In the genomic region with DNA sequence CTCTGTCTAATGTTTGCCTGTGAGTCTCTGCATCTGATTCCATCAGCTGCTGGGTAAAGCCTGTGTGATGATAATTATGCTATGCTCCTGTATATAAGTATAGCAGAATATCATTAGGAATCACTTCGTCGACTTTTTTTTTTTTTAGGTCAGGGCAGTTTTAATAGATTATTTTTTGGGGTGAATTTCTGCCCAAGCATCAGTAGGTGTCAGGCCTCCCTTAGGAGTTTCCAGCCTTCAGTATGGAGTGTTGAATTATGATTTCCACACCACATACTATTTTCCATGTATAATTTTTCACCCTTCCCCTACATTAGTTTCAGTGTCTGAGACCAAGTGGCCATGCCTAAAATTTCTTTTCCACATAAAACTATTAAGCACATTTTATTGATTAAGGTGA, we compare ENCODE assay signal across 1 mouse cellular context.
A peak's percentile ranks its signal among the peaks of the same experiment; 100 is the strongest.
TF ChIP-seq lines count a peak whose summit lies in the region.

No protein-coding gene starts in this region.

TF ChIP-seq in MEL, 35 proteins besides CTCF, POLR2A, EP300 and RAD21 (continued from another document):
- peak; percentile 59 for TF ChIP-seq ZC3H11A (IDR thresholded peaks at IDR 0.05; ENCODE audit: low read depth, low read length)
- TF ChIP-seq ETS1 (IDR thresholded peaks at IDR 0.05; ENCODE audit: low read depth, low read length) = no peak
- TF ChIP-seq JUND (IDR thresholded peaks at IDR 0.05; ENCODE audit: low read depth, low read length) = no peak
TF ChIP-seq in MEL: peak in this region for 3.
